Comparison of ENCODE assay signal across 32 mouse cellular contexts in genomic region chr11:90941076-90941475, GRCm38 (mm10).
DNase-seq lines count a peak whose midpoint lies in the region; ATAC-seq lines count a peak whose summit lies in the region.
"Had no signal": no experiment of that assay in that cellular context is flagged by ENCODE, and none has a peak within 500 bp of the region (broad histone marks: within the 10 kb centered on the region; RNA-seq: fewer than 3 reads in every experiment).

No protein-coding gene starts in this region.

- intact Hi-C loops in left cerebral cortex, postnatal 36 days (cut with DNase I), result no loop called here
- intact Hi-C loops in heart, postnatal 10 days (cut with DNase I), result no loop called here

- H3K27ac ChIP-seq in heart, embryonic 12.5 days (ENCODE audit: poor library complexity, severe bottlenecking), result no peak overlapping the region
- H3K27ac ChIP-seq: embryonic facial prominence, embryonic 13.5 days; forebrain, embryonic 10.5 days; gastrocnemius, adult 2 months; heart, adult 2 months; heart, embryonic 13.5 days; hindbrain, embryonic 10.5 days; hindbrain, embryonic 15.5 days; limb, embryonic 13.5 days; lung, embryonic 15.5 days; midbrain, embryonic 12.5 days; neural tube, embryonic 13.5 days had no signal

- 79% methylated on average over 5 of the region's 5 CpGs for WGBS in heart, embryonic 12.5 days

- H3K4me1 ChIP-seq in heart, embryonic 12.5 days (replicated peaks), result no peaks in the 10 kb centered on the region
- H3K4me1 ChIP-seq: embryonic facial prominence, embryonic 13.5 days; forebrain, embryonic 10.5 days; heart, embryonic 13.5 days; hindbrain, embryonic 10.5 days; hindbrain, embryonic 15.5 days; limb, embryonic 13.5 days; lung, embryonic 15.5 days; megakaryocyte, embryonic 14.5 days; midbrain, embryonic 12.5 days; neural tube, embryonic 13.5 days had no signal

- no peak overlapping the region for H3K4me3 ChIP-seq in heart, embryonic 12.5 days
- H3K4me3 ChIP-seq: embryonic facial prominence, embryonic 13.5 days; forebrain, embryonic 10.5 days; gastrocnemius, adult 2 months; heart, adult 2 months; heart, embryonic 13.5 days; hindbrain, embryonic 10.5 days; hindbrain, embryonic 15.5 days; limb, embryonic 13.5 days; lung, embryonic 15.5 days; megakaryocyte, embryonic 14.5 days; midbrain, embryonic 12.5 days; myocyte; neural tube, embryonic 13.5 days had no signal

- no peaks in the 10 kb centered on the region for H3K27me3 ChIP-seq in heart, embryonic 12.5 days (replicated peaks)
- H3K27me3 ChIP-seq: embryonic facial prominence, embryonic 13.5 days; heart, embryonic 13.5 days; hindbrain, embryonic 15.5 days; limb, embryonic 13.5 days; lung, embryonic 15.5 days; megakaryocyte, embryonic 14.5 days; midbrain, embryonic 12.5 days; neural tube, embryonic 13.5 days had no signal

- no peak overlapping the region for H3K4me2 ChIP-seq in heart, embryonic 12.5 days
- H3K4me2 ChIP-seq: embryonic facial prominence, embryonic 13.5 days; heart, embryonic 13.5 days; hindbrain, embryonic 15.5 days; limb, embryonic 13.5 days; liver, embryonic 11.5 days; lung, embryonic 15.5 days; midbrain, embryonic 12.5 days; neural tube, embryonic 13.5 days had no signal

- no peak overlapping the region for H3K9ac ChIP-seq in heart, embryonic 12.5 days
- H3K9ac ChIP-seq: embryonic facial prominence, embryonic 13.5 days; heart, embryonic 13.5 days; hindbrain, embryonic 15.5 days; limb, embryonic 13.5 days; lung, embryonic 15.5 days; midbrain, embryonic 12.5 days; neural tube, embryonic 13.5 days had no signal

- no peak for ATAC-seq in megakaryocyte, adult 5-6 weeks (ENCODE audit: poor library complexity, severe bottlenecking)
- ATAC-seq in heart, embryonic 12.5 days (ENCODE audit: insufficient number of reproducible peaks, low FRiP score), result no peak
- ATAC-seq: CD4-positive, CD25-positive, alpha-beta regulatory T cell, adult 4 months; forebrain, embryonic 16.5 days; inflammation-experienced regulatory T-cells, adult 6 months had no signal

- no peaks in the 10 kb centered on the region for H3K9me3 ChIP-seq in heart, embryonic 12.5 days (replicated peaks)
- H3K9me3 ChIP-seq: embryonic facial prominence, embryonic 13.5 days; forebrain, embryonic 10.5 days; heart, embryonic 13.5 days; hindbrain, embryonic 10.5 days; hindbrain, embryonic 15.5 days; limb, embryonic 13.5 days; lung, embryonic 15.5 days; midbrain, embryonic 12.5 days; neural tube, embryonic 13.5 days had no signal

- no peaks in the 10 kb centered on the region for H3K36me3 ChIP-seq in heart, embryonic 12.5 days
- H3K36me3 ChIP-seq: embryonic facial prominence, embryonic 13.5 days; forebrain, embryonic 10.5 days; heart, embryonic 13.5 days; hindbrain, embryonic 10.5 days; hindbrain, embryonic 15.5 days; limb, embryonic 13.5 days; lung, embryonic 15.5 days; midbrain, embryonic 12.5 days; neural tube, embryonic 13.5 days had no signal

- DNase-seq in frontal cortex, adult 2 months (ENCODE audit: extremely low spot score in 1 of 2, low spot score in 1 of 2), result peak; percentile 36 to 63
- peak; percentile 34 to 36 for DNase-seq in left cerebral cortex, adult 18-20 months (ENCODE audit: low spot score in 2 of 2)
- peak; percentile 17 to 31 for DNase-seq in left cerebral cortex, postnatal 36 days (ENCODE audit: low spot score in 2 of 2)
- DNase-seq in right cerebral cortex, postnatal 25 days, result peak; percentile 13
- DNase-seq in heart, postnatal 10 days, result no peak
- no peak for DNase-seq in c-Kit-positive CD71-positive TER-119-positive erythroid progenitor cells, embryonic 14.5 days (ENCODE audit: low spot score)
- DNase-seq: adrenal gland, postnatal 14 days; cerebellum, adult 18-20 months; cerebellum, postnatal 10 days; gastrocnemius, adult 2 months; heart, adult 2 months; heart, postnatal 14 days; kidney, adult 11 months; kidney, postnatal 4 days; layer of hippocampus, postnatal 36 days had no signal

Comparison
In these comparisons a context has a peak if more than half of its experiments do, and no peak if none do; other contexts are left out.
1. DNase-seq: peak in frontal cortex, adult 2 months (2 of 2), left cerebral cortex, adult 18-20 months (2 of 2), left cerebral cortex, postnatal 36 days (2 of 2) and right cerebral cortex, postnatal 25 days (single experiment); none in heart, postnatal 10 days (0 of 2) and c-Kit-positive CD71-positive TER-119-positive erythroid progenitor cells, embryonic 14.5 days (single experiment).